21 mouse cellular contexts compared by ENCODE assay signal in genomic region chr7:112197461-112197860, GRCm38 (mm10). TPM values are rescaled to one million over a fixed set of nuclear protein-coding genes. Genes with fewer than 3 reads are reported as not detected.
DNase-seq lines count a peak whose midpoint lies in the region; TF ChIP-seq lines count a peak whose summit lies in the region.
"Had no signal": no experiment of that assay in that cellular context is flagged by ENCODE, and none has a peak within 500 bp of the region (broad histone marks: within the 10 kb centered on the region; RNA-seq: fewer than 3 reads in every experiment).

No protein-coding gene starts in this region.

- 21% methylated on average over 8 of the region's 8 CpGs for WGBS in liver, adult 2 months
- WGBS in midbrain, embryonic 10.5 days: 81% methylated on average over 8 of the region's 8 CpGs

- H3K4me3 ChIP-seq in liver, adult 2 months (ENCODE audit: insufficient read depth, low read depth, low read length): no peak overlapping the region
- no peak overlapping the region for H3K4me3 ChIP-seq in midbrain, embryonic 10.5 days
- H3K4me3 ChIP-seq: embryonic facial prominence, embryonic 10.5 days; embryonic facial prominence, embryonic 12.5 days; forebrain, embryonic 13.5 days; forebrain, embryonic 15.5 days had no signal

- H3K9ac ChIP-seq in liver, adult 2 months (ENCODE audit: low read depth, low read length): no peak overlapping the region
- H3K9ac ChIP-seq: embryonic facial prominence, embryonic 12.5 days; forebrain, embryonic 13.5 days; forebrain, embryonic 15.5 days; forebrain, postnatal 0 days had no signal

- H3K79me2 ChIP-seq in liver, adult 2 months (ENCODE audit: control insufficient read depth, insufficient read depth, low read length): no peaks in the 10 kb centered on the region

- DNase-seq in cerebellum, adult 9-11 months: peak; percentile 12
- no peak for DNase-seq in cerebellum, adult 18-20 months
- peak; percentile 95 for DNase-seq in liver, adult 2 months (ENCODE audit: extremely low read depth, low read depth, low spot score)
- no peak for DNase-seq in liver
- no peak for DNase-seq in midbrain, embryonic 10.5 days (ENCODE audit: low spot score)
- DNase-seq: adrenal gland, adult 2 months; adrenal gland, postnatal 10 days; adrenal gland, postnatal 25 days; B cell, adult 2 months; cerebellum, adult 11-12 months; cerebellum, adult 8-10 months; cerebellum, postnatal 10 days; cerebellum, postnatal 25 days; forebrain, postnatal 0 days had no signal

- TF ChIP-seq POLR2A in liver, adult 2 months (IDR thresholded peaks at IDR 0.05; ENCODE audit: extremely low read depth, insufficient read depth, low read length): no peak

- no peaks in the 10 kb centered on the region for H3K9me3 ChIP-seq in midbrain, embryonic 10.5 days (replicated peaks)
- H3K9me3 ChIP-seq: embryonic facial prominence, embryonic 10.5 days; embryonic facial prominence, embryonic 12.5 days; forebrain, embryonic 13.5 days; forebrain, embryonic 15.5 days had no signal

- no peaks in the 10 kb centered on the region for H3K36me3 ChIP-seq in liver, adult 2 months (ENCODE audit: control insufficient read depth, insufficient read depth, low read length)
- no peaks in the 10 kb centered on the region for H3K36me3 ChIP-seq in midbrain, embryonic 10.5 days
- H3K36me3 ChIP-seq: embryonic facial prominence, embryonic 10.5 days; embryonic facial prominence, embryonic 12.5 days; forebrain, embryonic 15.5 days; G1E had no signal

- peak overlapping the region; percentile 45 for H3K27ac ChIP-seq in liver, adult 2 months (replicated peaks; ENCODE audit: insufficient read depth, low read depth, low read length)
- no peak overlapping the region for H3K27ac ChIP-seq in midbrain, embryonic 10.5 days (replicated peaks)
- H3K27ac ChIP-seq: embryonic facial prominence, embryonic 10.5 days; embryonic facial prominence, embryonic 12.5 days; forebrain, embryonic 13.5 days; forebrain, embryonic 15.5 days had no signal

- H3K4me1 ChIP-seq in liver, adult 2 months (ENCODE audit: control insufficient read depth, insufficient read depth, low read length): peaks cover 22% of the 10 kb centered on the region
- H3K4me1 ChIP-seq in midbrain, embryonic 10.5 days: peaks cover 20% of the 10 kb centered on the region
- H3K4me1 ChIP-seq: forebrain, embryonic 13.5 days; forebrain, embryonic 15.5 days had no signal

- TF ChIP-seq CTCF in liver, adult 2 months (IDR thresholded peaks at IDR 0.05; ENCODE audit: low read depth, low read length): no peak

- no peaks in the 10 kb centered on the region for H3K27me3 ChIP-seq in liver, adult 2 months (ENCODE audit: control insufficient read depth, insufficient read depth, low read length)
- no peaks in the 10 kb centered on the region for H3K27me3 ChIP-seq in midbrain, embryonic 10.5 days (ENCODE audit: low read depth, poor library complexity, severe bottlenecking)
- H3K27me3 ChIP-seq: embryonic facial prominence, embryonic 12.5 days; forebrain, embryonic 13.5 days; forebrain, embryonic 15.5 days; Patski had no signal

RNA-seq across cellular contexts. Expression of gene Mical2, which starts 28.2 kb away (rescaled TPM):
- 4.1 and 4.5 TPM in 2 replicates for total RNA-seq in liver, adult 2 months (2014; rRNA removed)
- 6.9 and 7.9 TPM in 2 replicates for polyA plus RNA-seq in liver, adult 2 months (2012; rRNA removed)
- 0.78 and 1.3 TPM in 2 replicates for polyA plus RNA-seq in midbrain, embryonic 10.5 days (2016; fragmentation: Nextera tagmentation; extraction: Ambion mirVana)
- total RNA-seq: CH12.LX had no signal
- polyA plus RNA-seq: G1E had no signal

RNA-seq across cellular contexts. Expression of gene Dkk3, which starts 38.6 kb away (rescaled TPM):
- total RNA-seq in liver, adult 2 months (2014; rRNA removed): 0.65 and 1.0 TPM in 2 replicates
- polyA plus RNA-seq in liver, adult 2 months (2012; rRNA removed): 0.39 and 0.46 TPM in 2 replicates
- 12.9 and 14.6 TPM in 2 replicates for polyA plus RNA-seq in midbrain, embryonic 10.5 days (2016; fragmentation: Nextera tagmentation; extraction: Ambion mirVana)
- polyA plus RNA-seq: G1E had no signal

Comparison
In these comparisons a context has a peak if more than half of its experiments do, and no peak if none do; other contexts are left out.
1. DNase-seq: peak in cerebellum, adult 9-11 months (single experiment) and liver, adult 2 months (single experiment); none in cerebellum, adult 18-20 months (0 of 2), liver (single experiment) and midbrain, embryonic 10.5 days (single experiment).